Mouse (Mus musculus) megakaryocyte, adult 5-6 weeks (primary cell): ENCODE data around the gene Slc36a2. TPM values are rescaled to one million over a fixed set of nuclear protein-coding genes. Genes with fewer than 3 reads are reported as not detected.

Experiments used
- total RNA-seq, 2 experiments: library from RNA; stranded (forward) in 1 of 2; stranded (reverse) in 1 of 2; fragments of 153-499, 151-499 nt in 1 of 2; fragments of 221-1000, 200-1000 nt in 1 of 2; gene quantifications; 2 replicates each; pipeline versions ENCODE4 v1.2.3 to v1.2.4; 2015 to 2017

The Slc36a2 gene
- total RNA-seq, 2 experiments from 2014 or later, result 0.25 to 0.29 TPM

Other genes with a start within 250 kb of the Slc36a2 start
- 28.3 and 32.6 TPM in 2 replicates for gene Tnip1, start 222.2 kb downstream of the Slc36a2 start, total RNA-seq (2015)
- gene Tnip1, start 222.2 kb downstream of the Slc36a2 start, total RNA-seq (2017), result 26.7 and 47.2 TPM in 2 replicates
- 112 and 126 TPM in 2 replicates for gene Anxa6, start 151.6 kb downstream of the Slc36a2 start, total RNA-seq (2015)
- 230 and 245 TPM in 2 replicates for gene Anxa6, start 151.6 kb downstream of the Slc36a2 start, total RNA-seq (2017)
- gene Ccdc69, start 106.9 kb downstream of the Slc36a2 start, total RNA-seq (2015), result 35.5 and 36.2 TPM in 2 replicates
- 32.6 and 35.6 TPM in 2 replicates for gene Ccdc69, start 106.9 kb downstream of the Slc36a2 start, total RNA-seq (2017)
- 242 and 244 TPM in 2 replicates for gene Gm2a, start 87.0 kb downstream of the Slc36a2 start, total RNA-seq (2015)
- 179 and 191 TPM in 2 replicates for gene Gm2a, start 87.0 kb downstream of the Slc36a2 start, total RNA-seq (2017)
- gene Slc36a3, start 33.4 kb downstream of the Slc36a2 start, total RNA-seq (2015), result 0.07 and 0.09 TPM in 2 replicates
- not detected in 2 replicates for gene Slc36a3, start 33.4 kb downstream of the Slc36a2 start, total RNA-seq (2017)
- 22.2 and 24.7 TPM in 2 replicates for gene Slc36a1, start 19.3 kb upstream of the Slc36a2 start, total RNA-seq (2015)
- gene Slc36a1, start 19.3 kb upstream of the Slc36a2 start, total RNA-seq (2017), result 13.4 and 15.4 TPM in 2 replicates
- not detected in 2 replicates for gene Fat2, start 151.5 kb upstream of the Slc36a2 start, total RNA-seq (2015)
- not detected in 2 replicates for gene Fat2, start 151.5 kb upstream of the Slc36a2 start, total RNA-seq (2017)
- gene Sparc, start 238.1 kb upstream of the Slc36a2 start, total RNA-seq (2015), result 0.71 and 1.2 TPM in 2 replicates
- 0.57 and 1.5 TPM in 2 replicates for gene Sparc, start 238.1 kb upstream of the Slc36a2 start, total RNA-seq (2017)